Mouse (Mus musculus): ENCODE measurements around the gene Sh2d1a. TPM values are rescaled to one million over a fixed set of nuclear protein-coding genes. Genes with fewer than 3 reads are reported as not detected.

Sh2d1a gene
- 184 TPM for polyA plus RNA-seq (2017; shearing (Covaris generic))

GRCm38 (mm10) chrX:42502291-42503043, at the start of gene Sh2d1a:
TSS of gene Sh2d1a (plus strand) at chrX:42502453.

GRCm38 (mm10) chrX:42489446-42489845, 12.8 kb upstream of the Sh2d1a start, which contains the start of gene Tex13c2:
TSS of gene Tex13c2 (plus strand) at chrX:42489691.

Other genes starting within 250 kb of the Sh2d1a start
- not detected for gene Tex13c2, start 12.8 kb upstream of the Sh2d1a start, polyA plus RNA-seq (2017; shearing (Covaris generic))

Measured in CD4-positive, CD25-positive, alpha-beta regulatory T cell (primary cell).